ENCODE assay signal across 20 mouse cellular contexts in genomic region chr17:62889991-62890390, GRCm38 (mm10). TPM values are rescaled to one million over a fixed set of nuclear protein-coding genes. Genes with fewer than 3 reads are reported as not detected.
DNase-seq lines count a peak whose midpoint lies in the region; ATAC-seq lines count a peak whose summit lies in the region.
"Had no signal": no experiment of that assay in that cellular context is flagged by ENCODE, and none has a peak within 500 bp of the region (broad histone marks: within the 10 kb centered on the region; RNA-seq: fewer than 3 reads in every experiment).

No protein-coding gene starts in this region.

- DNase-seq in frontal cortex, postnatal 36 days (ENCODE audit: low spot score in 2 of 2): peak; percentile 11 to 57
- no peak for DNase-seq in frontal cortex, postnatal 25 days (ENCODE audit: low spot score in 2 of 2)
- peak; percentile 43 for DNase-seq in right cerebral cortex, adult 18-20 months
- DNase-seq in right cerebral cortex, postnatal 4 days: no peak
- DNase-seq in right cerebral cortex, postnatal 25 days: peak; percentile 50
- no peak for DNase-seq in kidney, postnatal 4 days
- DNase-seq: adrenal gland, postnatal 14 days; cerebellum, adult 18-20 months; cerebellum, adult 9-11 months; gastrocnemius, adult 2 months; gastrocnemius, postnatal 25 days had no signal

- H3K36me3 ChIP-seq in intestine, embryonic 16.5 days (ENCODE audit: control insufficient read depth, insufficient read depth, low read length): no peaks in the 10 kb centered on the region
- H3K36me3 ChIP-seq: embryonic facial prominence, embryonic 10.5 days; forebrain, embryonic 10.5 days; heart, embryonic 12.5 days; hindbrain, embryonic 10.5 days had no signal

- no peaks in the 10 kb centered on the region for H3K27me3 ChIP-seq in intestine, embryonic 16.5 days (replicated peaks; ENCODE audit: control insufficient read depth, insufficient read depth, low read length)
- H3K27me3 ChIP-seq: heart, embryonic 12.5 days had no signal

- no peak overlapping the region for H3K4me3 ChIP-seq in intestine, embryonic 16.5 days (ENCODE audit: low read length)
- H3K4me3 ChIP-seq: embryonic facial prominence, embryonic 10.5 days; forebrain, embryonic 10.5 days; gastrocnemius, adult 2 months; heart, embryonic 12.5 days; hindbrain, embryonic 10.5 days had no signal

- H3K9ac ChIP-seq in intestine, embryonic 16.5 days (ENCODE audit: low read depth, low read length): no peak overlapping the region
- H3K9ac ChIP-seq: heart, embryonic 12.5 days; hindbrain, embryonic 14.5 days had no signal

- WGBS in intestine, embryonic 16.5 days: 88% methylated on average over 5 of the region's 5 CpGs

- H3K9me3 ChIP-seq in intestine, embryonic 16.5 days (ENCODE audit: control insufficient read depth, low read length): no peaks in the 10 kb centered on the region
- H3K9me3 ChIP-seq: embryonic facial prominence, embryonic 10.5 days; forebrain, embryonic 10.5 days; heart, embryonic 12.5 days; hindbrain, embryonic 10.5 days had no signal

- H3K4me2 ChIP-seq in intestine, embryonic 16.5 days (ENCODE audit: low read depth, low read length): no peak overlapping the region
- H3K4me2 ChIP-seq: heart, embryonic 12.5 days; hindbrain, embryonic 14.5 days had no signal

- no peaks in the 10 kb centered on the region for H3K4me1 ChIP-seq in intestine, embryonic 16.5 days (ENCODE audit: control insufficient read depth, insufficient read depth, low read length)
- H3K4me1 ChIP-seq: heart, embryonic 12.5 days; hindbrain, embryonic 10.5 days had no signal

- ATAC-seq in intestine, embryonic 16.5 days: no peak
- ATAC-seq: activated CD4-positive, CD25-positive, alpha-beta regulatory T cell, adult 4 months; forebrain, embryonic 14.5 days; Patski had no signal

- no peak overlapping the region for H3K27ac ChIP-seq in intestine, embryonic 16.5 days (ENCODE audit: low read length)
- H3K27ac ChIP-seq: embryonic facial prominence, embryonic 10.5 days; forebrain, embryonic 10.5 days; gastrocnemius, adult 2 months; hindbrain, embryonic 10.5 days; hindbrain, embryonic 14.5 days had no signal

RNA-seq across cellular contexts. Expression of gene Efna5, which starts 8.9 kb away (rescaled TPM):
- polyA plus RNA-seq in intestine, embryonic 16.5 days (2015; fragmentation: Nextera tagmentation; extraction: Ambion mirVana): 20.2 TPM in 2 replicates

Comparison
In these comparisons a context has a peak if more than half of its experiments do, and no peak if none do; other contexts are left out.
1. DNase-seq: peak in frontal cortex, postnatal 36 days (2 of 2), right cerebral cortex, adult 18-20 months (single experiment) and right cerebral cortex, postnatal 25 days (single experiment); none in frontal cortex, postnatal 25 days (0 of 2), right cerebral cortex, postnatal 4 days (single experiment) and kidney, postnatal 4 days (0 of 2).